Mouse (Mus musculus) megakaryocyte, adult 5-6 weeks (primary cell): ENCODE results near the gene Tmem189. TPM values are rescaled to one million over a fixed set of nuclear protein-coding genes. Genes with fewer than 3 reads are reported as not detected.

ENCODE experiments used
- ATAC-seq: 2 replicates; pipeline ENCODE4 v1.8.0; 2016; ENCODE audit warnings: mild to moderate bottlenecking, inconsistent platforms; ENCODE audit not compliant: poor library complexity, severe bottlenecking
- total RNA-seq, 2 experiments: library from RNA; stranded (forward) in 1 of 2; stranded (reverse) in 1 of 2; fragments of 153-499, 151-499 nt in 1 of 2; fragments of 221-1000, 200-1000 nt in 1 of 2; gene quantifications; 2 replicates each; pipeline versions ENCODE4 v1.2.3 to v1.2.4; 2015 to 2017

The Tmem189 gene
- total RNA-seq (2015): 25.1 and 35.7 TPM in 2 replicates
- total RNA-seq (2017): 40.6 and 43.1 TPM in 2 replicates

DNA sequence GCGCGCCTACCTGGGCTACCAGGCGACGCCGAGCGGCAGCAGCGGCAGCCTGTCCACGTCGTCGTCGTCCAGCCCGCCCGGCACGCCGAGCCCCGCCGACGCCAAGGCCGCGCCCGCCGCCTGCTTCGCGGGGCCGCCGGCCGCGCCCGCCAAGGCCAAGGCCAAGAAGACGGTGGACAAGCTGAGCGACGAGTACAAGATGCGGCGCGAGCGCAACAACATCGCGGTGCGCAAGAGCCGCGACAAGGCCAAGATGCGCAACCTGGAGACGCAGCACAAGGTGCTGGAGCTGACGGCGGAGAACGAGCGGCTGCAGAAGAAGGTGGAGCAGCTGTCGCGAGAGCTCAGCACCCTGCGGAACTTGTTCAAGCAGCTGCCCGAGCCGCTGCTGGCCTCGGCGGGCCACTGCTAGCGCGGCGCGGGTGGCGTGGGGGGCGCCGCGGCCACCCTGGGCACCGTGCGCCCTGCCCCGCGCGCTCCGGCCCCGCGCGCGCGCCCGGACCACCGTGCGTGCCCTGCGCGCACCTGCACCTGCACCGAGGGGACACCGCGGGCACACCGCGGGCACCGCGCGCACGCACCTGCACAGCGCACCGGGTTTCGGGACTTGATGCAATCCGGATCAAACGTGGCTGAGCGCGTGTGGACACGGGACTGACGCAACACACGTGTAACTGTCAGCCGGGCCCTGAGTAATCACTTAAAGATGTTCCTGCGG is at the start of gene Tmem189:
Gene Tmem189 (minus strand): TSS at position 322 of the 718 bp plus-strand sequence.
- peak; percentile 14; the same call in 1 of the 2 replicates for ATAC-seq

- ATAC-seq: no peak
These were observed 49.4 kb upstream of the Tmem189 start for GRCm38 (mm10) chr2:167739030-167739429.

GRCm38 (mm10) chr2:167734861-167735260 is 45.2 kb upstream of the Tmem189 start:
- ATAC-seq: no peak

DNA sequence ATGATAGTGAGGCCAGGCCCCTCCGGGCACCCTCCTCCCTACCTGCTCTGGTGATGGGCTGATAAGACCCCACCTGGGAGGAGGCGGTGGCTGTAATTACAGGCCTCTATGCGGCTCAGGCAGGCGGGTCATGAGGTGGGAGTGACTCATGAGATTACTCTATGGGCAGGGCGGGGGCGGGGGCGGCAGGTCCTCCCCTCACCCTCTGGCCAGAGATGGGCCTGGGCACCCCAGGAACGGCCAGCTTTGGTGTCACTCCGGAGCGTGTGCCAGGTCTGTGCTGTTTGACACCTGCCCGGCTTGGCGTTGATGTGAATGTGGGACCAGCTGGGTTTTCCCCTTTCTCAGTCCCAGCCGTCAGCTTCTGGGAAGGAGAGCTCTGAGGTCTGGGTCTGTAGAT is 41.5 kb upstream of the Tmem189 start:
- ATAC-seq: no peak

DNA sequence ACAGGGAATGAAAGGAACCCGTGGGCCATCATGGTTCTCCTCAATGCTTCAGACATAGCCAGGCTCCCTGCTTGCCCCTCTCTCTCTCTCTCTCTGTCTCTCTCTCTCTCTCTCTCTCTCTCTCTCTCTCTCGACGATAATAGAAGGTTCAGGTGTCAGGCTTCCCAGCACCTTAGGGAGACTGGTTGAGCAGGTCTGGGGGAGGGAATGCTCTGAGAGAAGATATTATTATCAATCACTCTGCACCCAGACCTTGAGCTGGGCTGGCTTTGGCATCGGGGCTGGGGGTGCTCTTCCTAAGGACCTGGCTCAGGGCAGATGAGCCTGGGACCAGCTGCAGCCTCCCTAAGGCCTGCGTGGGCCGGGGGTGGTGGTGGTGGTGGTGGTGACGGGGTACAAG is 40.4 kb upstream of the Tmem189 start:
- no peak for ATAC-seq

- ATAC-seq: no peak
These were observed 37.5 kb upstream of the Tmem189 start for GRCm38 (mm10) chr2:167727161-167727560.

DNA sequence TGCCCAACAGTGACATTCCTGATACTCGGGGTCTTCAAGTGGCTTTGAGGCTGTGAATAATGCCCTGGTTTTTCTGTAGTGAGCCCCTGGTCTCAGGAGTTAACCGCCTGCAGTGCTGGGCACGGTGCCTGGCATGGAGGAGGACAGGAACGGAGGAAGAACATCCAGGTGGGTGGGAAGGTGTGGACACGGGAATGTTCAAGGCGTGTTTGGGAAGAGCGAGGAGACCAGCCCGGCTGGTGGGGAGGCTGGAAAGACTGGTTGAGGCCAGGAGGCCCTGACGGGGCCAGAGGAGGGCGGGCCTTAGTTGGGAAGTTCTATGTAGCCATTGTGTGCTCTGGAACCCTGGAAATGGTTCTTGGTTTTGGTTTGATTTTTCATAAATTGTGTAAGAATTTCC is 36.3 kb upstream of the Tmem189 start:
- ATAC-seq: no peak

DNA sequence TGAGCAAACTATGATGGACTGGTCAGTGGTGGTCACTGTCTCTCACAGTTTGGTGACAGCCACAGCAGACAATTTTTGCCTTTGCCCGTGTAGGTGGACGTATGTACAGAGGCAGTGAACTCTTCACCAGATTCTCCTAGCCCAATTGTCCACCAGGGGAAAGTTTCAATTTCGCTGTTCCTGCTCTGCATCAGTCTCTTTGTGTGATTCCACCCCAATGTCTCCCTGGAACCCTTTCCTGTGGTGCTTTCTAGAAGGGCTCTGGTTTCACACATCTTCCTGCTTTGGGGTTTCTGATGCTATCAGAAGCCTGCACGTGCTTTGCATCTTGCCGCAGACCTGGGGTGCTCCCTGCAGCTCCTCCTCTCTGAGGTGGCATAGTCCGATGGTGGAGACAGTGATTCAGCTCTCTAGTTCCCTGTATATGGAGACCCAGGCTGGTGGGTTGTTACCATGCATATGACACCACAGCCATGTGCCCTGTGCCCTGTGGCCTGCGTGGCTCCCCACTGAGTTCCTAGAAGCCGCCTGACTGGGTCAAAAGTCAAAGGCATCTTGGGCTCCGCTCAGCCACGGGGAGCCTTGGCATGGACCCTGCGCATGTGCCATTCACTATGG is 34.1 kb upstream of the Tmem189 start:
- ATAC-seq: peak; percentile 79

- no peak for ATAC-seq
These were observed 32.9 kb upstream of the Tmem189 start for GRCm38 (mm10) chr2:167722538-167722937.

DNA sequence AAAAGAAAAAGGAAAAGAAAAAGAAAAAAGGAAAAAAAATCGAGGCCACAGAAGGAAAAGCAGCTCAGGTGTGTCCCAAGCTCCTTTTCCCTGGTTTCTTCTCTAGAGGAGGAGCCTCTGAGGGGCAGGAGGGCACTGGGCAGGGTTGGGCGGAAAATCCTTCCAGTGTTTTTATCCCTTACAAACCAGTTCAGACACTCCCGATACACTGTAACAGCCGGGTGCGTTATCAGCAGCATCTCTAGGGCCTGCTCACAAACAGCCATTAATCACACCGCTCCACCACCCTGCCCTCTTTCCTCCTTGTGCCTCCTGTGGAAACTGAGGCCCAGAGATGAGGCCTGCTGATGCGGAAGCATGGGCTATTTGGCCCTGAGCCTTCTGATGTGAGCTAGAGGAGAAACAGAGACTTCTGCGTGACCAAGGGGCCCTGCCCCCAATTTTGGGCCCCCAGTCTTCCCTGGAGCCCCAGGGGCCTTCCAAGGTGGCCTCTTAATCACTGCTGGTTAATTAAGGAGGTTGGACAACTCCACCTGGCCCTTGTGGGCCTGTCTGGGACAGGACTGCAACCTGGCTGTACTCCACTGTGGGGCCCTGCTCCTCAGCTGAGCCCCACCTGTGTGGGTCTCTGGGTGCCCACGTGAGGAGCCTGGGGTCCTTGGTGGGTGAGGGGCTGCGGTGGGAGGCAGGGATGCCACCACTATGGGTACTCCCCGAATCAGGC is 31.7 kb upstream of the Tmem189 start:
- ATAC-seq: no peak

GRCm38 (mm10) chr2:167719520-167719919 is 29.9 kb upstream of the Tmem189 start:
- no peak for ATAC-seq

DNA sequence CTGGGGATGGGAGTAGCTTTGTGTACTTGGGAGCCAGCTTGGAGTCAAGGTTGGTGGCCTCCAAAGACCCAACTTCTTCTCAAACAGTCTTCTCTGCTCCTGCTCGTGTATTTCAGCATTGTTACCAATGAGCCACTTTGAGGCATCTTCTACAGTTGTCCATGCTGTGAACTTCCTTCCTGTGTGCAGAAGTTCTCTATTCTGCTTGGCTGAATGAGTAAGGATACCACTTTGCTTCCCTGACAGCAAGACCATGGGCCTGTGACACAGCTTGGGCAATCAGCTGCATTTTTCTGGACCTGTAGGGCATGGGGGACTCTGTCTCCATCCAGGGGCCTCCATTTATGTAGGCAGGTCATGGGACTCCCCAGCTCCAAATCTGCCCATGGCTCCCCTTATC is 27.6 kb upstream of the Tmem189 start:
- peak; percentile 72 for ATAC-seq

DNA sequence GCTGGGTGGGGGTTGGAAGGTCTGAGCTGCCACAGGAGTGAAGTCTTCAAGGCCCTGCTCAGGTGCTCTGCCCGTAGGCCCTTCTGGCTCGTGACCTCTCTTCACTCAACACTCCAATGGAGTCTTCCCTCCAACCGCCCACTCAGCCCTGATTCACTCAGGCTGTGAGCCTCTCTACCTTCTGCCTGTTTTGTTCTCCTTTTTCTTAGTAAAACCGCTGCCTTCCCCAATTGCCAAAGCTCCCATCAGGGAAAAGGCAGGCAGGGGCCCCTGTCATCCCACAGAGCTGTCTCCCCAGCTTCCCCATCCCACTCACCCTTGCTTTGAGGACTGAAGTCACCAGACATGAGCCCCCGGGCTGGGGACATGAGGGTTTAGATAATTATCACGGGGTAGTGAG is 25.4 kb upstream of the Tmem189 start:
- no peak for ATAC-seq

DNA sequence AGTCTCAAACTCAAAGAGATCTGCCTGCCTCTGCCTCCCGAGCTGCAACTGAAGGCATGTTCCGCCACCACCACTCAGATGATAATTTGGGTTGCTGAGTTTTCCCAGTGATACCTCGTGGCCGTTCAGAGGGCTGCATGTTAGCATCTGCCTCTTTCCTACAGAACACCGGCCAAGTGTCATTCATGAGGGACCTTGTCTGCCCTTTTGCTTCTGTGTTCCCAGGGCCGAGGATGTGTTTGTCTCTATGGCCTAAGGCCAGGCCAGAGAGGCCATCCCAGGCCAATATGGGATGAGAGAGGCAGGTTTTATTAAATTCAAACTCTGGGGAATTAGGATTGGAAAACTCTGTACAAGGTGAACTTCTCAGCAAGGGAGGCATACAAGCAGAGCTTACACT is 24.7 kb upstream of the Tmem189 start:
- no peak for ATAC-seq

DNA sequence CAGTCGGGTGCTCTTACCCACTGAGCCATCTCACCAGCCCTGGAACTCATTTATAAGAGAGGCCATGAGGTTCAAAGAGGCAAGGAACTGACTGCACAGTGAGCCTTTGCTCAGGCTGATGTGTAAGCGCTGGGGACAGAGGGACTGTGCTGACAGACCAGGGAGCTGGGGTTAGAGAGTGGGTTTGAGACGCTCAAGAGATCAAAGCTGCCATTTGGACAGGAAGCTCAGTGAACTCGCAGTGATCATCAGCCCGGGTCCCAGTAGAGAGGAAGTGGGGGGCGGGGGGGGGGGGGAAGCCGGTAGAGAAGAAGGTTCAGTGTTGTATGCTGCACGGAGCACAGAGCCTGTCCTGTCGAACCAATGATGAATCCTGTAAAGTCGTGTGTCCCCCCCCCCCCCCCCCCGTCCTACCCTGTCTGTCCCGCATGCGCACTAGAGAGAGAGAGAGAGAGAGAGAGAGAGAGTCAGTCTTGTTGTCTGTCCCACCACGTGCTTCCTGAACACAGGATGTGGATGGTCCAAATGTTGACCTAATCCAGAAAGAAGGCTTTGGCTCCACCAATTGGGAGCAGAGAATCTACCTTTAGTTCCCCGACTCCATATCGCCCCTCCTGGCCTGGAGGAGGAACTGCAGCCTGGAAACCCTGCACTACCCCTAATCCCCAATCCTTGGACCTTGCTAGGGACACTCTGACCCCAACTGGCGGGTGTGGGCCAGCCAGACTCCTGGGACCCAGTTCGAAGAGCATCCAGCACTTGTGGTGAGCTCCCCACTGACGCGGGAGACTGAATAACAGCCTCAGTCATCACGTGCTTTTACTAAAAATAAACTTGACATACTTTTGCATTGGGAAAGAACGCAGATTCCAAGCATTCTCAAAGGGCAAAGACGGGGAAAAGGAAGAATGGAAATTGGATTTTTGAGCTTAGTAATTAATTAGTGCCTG is 23.5 kb upstream of the Tmem189 start:
- ATAC-seq: peak; percentile 28; the same call in 1 of the 2 replicates

GRCm38 (mm10) chr2:167710574-167710973 is 21.0 kb upstream of the Tmem189 start:
- peak; percentile 61 for ATAC-seq

GRCm38 (mm10) chr2:167709969-167710368 is 20.3 kb upstream of the Tmem189 start:
- ATAC-seq: peak; percentile 62

DNA sequence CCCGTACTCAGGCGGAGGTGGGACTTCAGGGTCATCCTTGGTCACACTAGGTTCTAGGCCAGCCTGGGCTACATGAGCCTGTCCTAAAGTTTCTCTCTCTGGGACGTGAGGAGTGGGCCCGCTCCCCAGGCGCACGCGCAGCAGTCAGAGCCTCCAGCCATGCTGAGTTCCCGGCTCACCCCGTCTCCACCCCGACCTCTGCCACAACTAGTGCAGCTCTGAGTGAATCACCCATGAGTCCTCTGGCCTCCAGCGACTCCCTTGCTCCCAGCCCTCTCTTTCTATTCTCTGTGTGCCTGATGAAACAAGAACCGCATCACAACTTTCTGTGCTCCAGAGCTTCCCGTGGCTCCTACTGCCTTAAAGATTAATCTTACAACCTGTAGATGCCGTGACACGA is 18.8 kb upstream of the Tmem189 start:
- ATAC-seq: no peak

DNA sequence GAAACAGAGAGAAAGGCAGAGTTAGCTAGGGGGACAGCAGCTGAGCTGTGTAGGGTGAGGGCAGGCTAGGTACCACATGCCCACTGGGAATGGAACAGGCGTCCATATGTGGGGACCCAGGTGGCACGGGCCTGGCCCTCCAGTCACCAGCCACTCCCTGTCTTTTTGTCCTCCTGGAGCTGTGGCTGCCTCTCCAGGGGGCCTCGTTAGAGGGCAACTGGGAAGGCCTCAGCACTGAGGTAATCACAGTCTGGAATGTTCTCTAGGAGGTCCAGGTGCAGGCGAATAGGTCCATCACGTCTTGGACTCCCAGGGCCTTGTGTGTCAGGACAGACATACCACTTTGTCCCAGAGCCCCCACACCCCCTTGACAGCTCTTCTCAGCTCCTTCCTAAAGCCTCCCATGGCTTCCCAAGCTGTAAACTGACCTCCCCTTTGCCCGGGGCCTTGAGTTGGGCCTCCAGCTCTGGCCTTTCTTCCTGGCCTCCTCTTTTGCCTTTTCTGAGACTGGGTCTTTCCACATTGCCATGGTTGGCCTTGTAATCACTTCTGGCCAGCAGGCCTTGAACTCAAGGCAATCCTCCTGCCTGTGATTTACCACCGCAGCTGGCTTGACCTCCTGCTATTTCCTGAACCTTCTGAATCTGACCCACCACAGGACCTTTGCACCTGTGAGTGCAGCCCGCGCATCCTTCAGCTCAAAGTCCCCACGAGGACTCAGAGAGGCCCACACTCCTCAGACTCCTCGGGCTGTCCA is 16.7 kb upstream of the Tmem189 start:
- ATAC-seq: no peak

DNA sequence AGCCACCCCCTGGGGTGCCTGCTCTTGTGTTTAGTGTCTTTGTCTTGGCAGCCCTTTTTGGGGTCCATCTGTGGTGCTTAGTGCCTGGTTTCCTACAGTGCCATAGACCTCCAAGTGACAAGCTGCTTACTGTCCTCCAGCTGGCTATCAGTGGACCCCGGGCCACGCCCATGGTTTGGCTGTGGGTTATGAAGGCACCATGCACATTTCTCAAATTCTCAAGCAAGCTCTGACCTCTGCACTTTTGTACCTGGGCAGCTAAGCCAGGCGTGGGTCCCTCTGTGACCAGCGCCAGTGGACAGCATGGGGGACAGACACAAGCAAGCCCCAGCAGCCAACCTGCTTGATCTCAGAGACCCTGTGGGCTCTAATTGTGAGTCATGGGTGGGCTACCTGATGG is 14.8 kb upstream of the Tmem189 start:
- ATAC-seq: no peak
